Mouse (Mus musculus): Measurements from ENCODE around the gene 4930447C04Rik. TPM values are rescaled to one million over a fixed set of nuclear protein-coding genes. Genes with fewer than 3 reads are reported as not detected.

The 4930447C04Rik gene
- polyA plus RNA-seq, 1 experiment = 91.6 TPM

DNA sequence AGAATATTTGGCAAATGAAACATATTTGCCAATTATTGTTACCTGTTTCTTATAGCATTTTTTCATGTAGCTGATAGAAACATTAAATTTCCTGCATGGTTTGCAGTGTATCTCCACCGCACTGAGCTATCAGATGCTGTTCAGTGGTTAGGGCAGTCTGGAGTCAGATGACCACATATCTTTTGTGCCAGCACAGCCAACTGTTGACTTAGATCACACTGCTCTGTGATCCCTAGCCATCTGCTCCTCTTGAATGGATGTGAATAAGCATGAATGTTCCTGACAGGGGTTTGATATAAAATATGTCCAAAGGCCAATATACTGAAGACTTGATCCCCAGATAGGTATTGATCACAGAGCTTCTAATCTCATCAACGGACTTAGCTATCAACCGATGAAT is 17.9 kb upstream of the 4930447C04Rik start:
- Histone ChIP-seq H3K27ac (ENCODE audit: insufficient read depth, low read length) (no peak overlapping the region), H3K36me3 (ENCODE audit: control insufficient read depth, insufficient read depth, low read length, poor library complexity, severe bottlenecking) (no peaks in the 10 kb centered on the region), H3K4me1 (ENCODE audit: control insufficient read depth, insufficient read depth, low read length) (no peaks in the 10 kb centered on the region), H3K4me3 (ENCODE audit: low read depth, low read length) (no peak overlapping the region), H3K9ac (ENCODE audit: low read depth, poor library complexity, severe bottlenecking) (no peak overlapping the region), H3K27me3 (ENCODE audit: control insufficient read depth, insufficient read depth, low read length, poor library complexity, severe bottlenecking) (peaks cover 1% of the 10 kb centered on the region; the same call in 1 of the 2 replicates), H3K9me3 (replicated peaks; ENCODE audit: control insufficient read depth, insufficient read depth, low read length, poor library complexity, severe bottlenecking) (no peaks in the 10 kb centered on the region)
- TF ChIP-seq CTCF (IDR thresholded peaks at IDR 0.05; ENCODE audit: low read depth, low read length) = no peak
- no peak for TF ChIP-seq EP300 (IDR thresholded peaks at IDR 0.05; ENCODE audit: insufficient read depth, low read depth, low read length)
- TF ChIP-seq POLR2A (IDR thresholded peaks at IDR 0.05; ENCODE audit: insufficient read depth, low read length) = no peak

DNA sequence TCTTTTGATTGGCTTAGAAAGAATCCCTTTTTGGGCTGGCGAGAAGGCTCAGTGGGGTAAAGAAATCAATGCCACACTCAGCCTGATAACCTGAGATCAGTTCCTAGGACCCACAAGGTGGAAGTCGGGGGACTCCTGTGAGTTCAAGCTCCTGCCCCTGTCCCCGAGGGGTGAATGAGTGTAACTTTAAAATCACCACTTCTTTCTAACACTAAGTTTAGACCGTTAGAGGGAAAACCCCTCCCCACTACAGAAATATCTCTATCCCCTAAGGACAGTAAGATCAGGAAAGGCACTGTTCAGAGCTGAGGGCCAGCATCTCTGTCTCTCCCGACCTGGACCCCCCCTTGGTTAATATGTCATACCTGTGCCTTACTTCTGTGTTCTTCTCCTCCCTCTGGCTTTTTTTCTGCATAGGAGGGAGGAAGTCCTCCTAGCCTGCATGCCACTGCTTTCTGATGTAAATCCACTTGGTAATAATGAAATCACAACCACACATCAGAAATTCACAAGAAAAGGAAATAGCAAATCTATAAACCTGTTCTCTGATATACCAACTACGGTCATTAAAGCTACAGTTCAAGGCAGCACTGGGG is 17.4 kb upstream of the 4930447C04Rik start:
- no peak for TF ChIP-seq EP300 (IDR thresholded peaks at IDR 0.05; ENCODE audit: insufficient read depth, low read depth, low read length)
- no peak for TF ChIP-seq CTCF (IDR thresholded peaks at IDR 0.05; ENCODE audit: low read depth, low read length)
- no peak for TF ChIP-seq POLR2A (IDR thresholded peaks at IDR 0.05; ENCODE audit: insufficient read depth, low read length)
- Histone ChIP-seq H3K9me3 (replicated peaks; ENCODE audit: control insufficient read depth, insufficient read depth, low read length, poor library complexity, severe bottlenecking) (no peaks in the 10 kb centered on the region), H3K27me3 (ENCODE audit: control insufficient read depth, insufficient read depth, low read length, poor library complexity, severe bottlenecking) (peaks cover 1% of the 10 kb centered on the region; the same call in 1 of the 2 replicates), H3K9ac (ENCODE audit: low read depth, poor library complexity, severe bottlenecking) (no peak overlapping the region), H3K27ac (ENCODE audit: insufficient read depth, low read length) (no peak overlapping the region), H3K4me1 (ENCODE audit: control insufficient read depth, insufficient read depth, low read length) (no peaks in the 10 kb centered on the region), H3K36me3 (ENCODE audit: control insufficient read depth, insufficient read depth, low read length, poor library complexity, severe bottlenecking) (no peaks in the 10 kb centered on the region), H3K4me3 (ENCODE audit: low read depth, low read length) (no peak overlapping the region)

DNA sequence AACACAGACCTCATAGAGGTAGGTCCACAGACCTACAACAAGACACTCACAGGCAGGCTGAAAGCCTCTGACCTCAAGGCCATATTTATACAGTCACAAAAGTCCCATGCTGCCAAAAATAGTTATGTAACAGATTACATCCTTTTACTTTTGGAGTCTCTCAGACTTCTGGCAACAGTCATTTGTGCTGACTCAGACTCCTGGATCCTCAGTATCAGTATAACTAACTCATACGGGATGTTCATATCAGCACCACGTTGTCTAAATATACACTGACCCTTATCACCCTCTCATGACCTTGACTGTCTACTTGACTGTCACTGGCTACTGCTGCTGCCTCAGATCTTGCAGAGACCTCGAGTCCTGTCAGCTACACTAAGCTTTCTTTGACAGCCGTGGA is 14.3 kb upstream of the 4930447C04Rik start:
- no peak for TF ChIP-seq POLR2A (IDR thresholded peaks at IDR 0.05; ENCODE audit: insufficient read depth, low read length)
- no peak for TF ChIP-seq CTCF (IDR thresholded peaks at IDR 0.05; ENCODE audit: low read depth, low read length)
- no peak for TF ChIP-seq EP300 (IDR thresholded peaks at IDR 0.05; ENCODE audit: insufficient read depth, low read depth, low read length)
- H3K4me1 ChIP-seq (ENCODE audit: control insufficient read depth, insufficient read depth, low read length) = no peaks in the 10 kb centered on the region
- H3K36me3 ChIP-seq (ENCODE audit: control insufficient read depth, insufficient read depth, low read length, poor library complexity, severe bottlenecking) = no peaks in the 10 kb centered on the region
- H3K9me3 ChIP-seq (replicated peaks; ENCODE audit: control insufficient read depth, insufficient read depth, low read length, poor library complexity, severe bottlenecking) = no peaks in the 10 kb centered on the region
- no peak overlapping the region for H3K9ac ChIP-seq (ENCODE audit: low read depth, poor library complexity, severe bottlenecking)
- peaks cover 1% of the 10 kb centered on the region; the same call in 1 of the 2 replicates for H3K27me3 ChIP-seq (ENCODE audit: control insufficient read depth, insufficient read depth, low read length, poor library complexity, severe bottlenecking)
- H3K27ac ChIP-seq (ENCODE audit: insufficient read depth, low read length) = no peak overlapping the region
- H3K4me3 ChIP-seq (ENCODE audit: low read depth, low read length) = no peak overlapping the region

DNA sequence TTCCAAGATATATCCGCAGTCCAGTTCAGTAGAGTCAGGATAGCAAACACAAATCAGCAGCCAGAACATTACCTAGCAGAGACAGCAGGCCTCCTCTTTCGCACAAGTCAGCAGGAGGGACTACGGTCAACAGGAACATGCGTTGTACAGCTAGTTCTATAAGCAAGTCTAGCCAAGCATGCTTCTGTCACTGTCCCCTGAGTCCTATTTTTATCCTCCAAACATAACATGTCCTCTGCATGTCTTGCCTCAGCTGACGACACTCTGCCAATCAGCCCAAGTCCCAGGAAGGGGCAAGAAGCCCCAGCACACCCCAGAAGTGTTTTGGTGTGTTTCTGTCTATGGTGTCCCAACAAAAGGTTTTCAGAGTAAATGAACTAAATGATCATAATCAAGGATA is 13.3 kb upstream of the 4930447C04Rik start:
- Histone ChIP-seq H3K36me3 (ENCODE audit: control insufficient read depth, insufficient read depth, low read length, poor library complexity, severe bottlenecking) (no peaks in the 10 kb centered on the region), H3K27me3 (ENCODE audit: control insufficient read depth, insufficient read depth, low read length, poor library complexity, severe bottlenecking) (peaks cover 1% of the 10 kb centered on the region; the same call in 1 of the 2 replicates), H3K27ac (ENCODE audit: insufficient read depth, low read length) (no peak overlapping the region), H3K4me3 (ENCODE audit: low read depth, low read length) (no peak overlapping the region), H3K4me1 (ENCODE audit: control insufficient read depth, insufficient read depth, low read length) (no peaks in the 10 kb centered on the region), H3K9ac (ENCODE audit: low read depth, poor library complexity, severe bottlenecking) (no peak overlapping the region), H3K9me3 (replicated peaks; ENCODE audit: control insufficient read depth, insufficient read depth, low read length, poor library complexity, severe bottlenecking) (no peaks in the 10 kb centered on the region)
- TF ChIP-seq EP300 (IDR thresholded peaks at IDR 0.05; ENCODE audit: insufficient read depth, low read depth, low read length) = no peak
- no peak for TF ChIP-seq POLR2A (IDR thresholded peaks at IDR 0.05; ENCODE audit: insufficient read depth, low read length)
- no peak for TF ChIP-seq CTCF (IDR thresholded peaks at IDR 0.05; ENCODE audit: low read depth, low read length)

DNA sequence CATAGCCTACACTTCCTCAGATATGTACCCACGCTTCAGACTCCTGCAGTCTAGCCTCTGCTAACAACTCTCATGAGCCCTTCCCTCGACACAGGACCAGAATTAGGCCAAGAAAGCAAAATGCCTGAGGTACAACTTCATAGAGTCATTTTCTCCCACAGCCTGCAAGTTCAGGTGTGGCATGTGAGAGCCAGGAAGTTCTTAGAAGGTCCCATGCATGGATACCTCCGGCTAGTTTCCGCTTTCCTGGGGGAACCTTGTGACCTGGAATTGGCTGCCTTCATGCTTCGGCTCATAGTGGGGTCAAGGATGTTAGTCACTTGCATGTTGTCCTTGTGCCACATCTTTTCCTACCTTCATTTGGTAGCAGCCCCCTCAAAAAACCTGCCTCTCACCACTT is 12.5 kb upstream of the 4930447C04Rik start:
- Histone ChIP-seq H3K36me3 (ENCODE audit: control insufficient read depth, insufficient read depth, low read length, poor library complexity, severe bottlenecking) (no peaks in the 10 kb centered on the region), H3K27ac (ENCODE audit: insufficient read depth, low read length) (no peak overlapping the region), H3K9ac (ENCODE audit: low read depth, poor library complexity, severe bottlenecking) (no peak overlapping the region), H3K27me3 (ENCODE audit: control insufficient read depth, insufficient read depth, low read length, poor library complexity, severe bottlenecking) (peaks cover 1% of the 10 kb centered on the region; the same call in 1 of the 2 replicates), H3K9me3 (replicated peaks; ENCODE audit: control insufficient read depth, insufficient read depth, low read length, poor library complexity, severe bottlenecking) (no peaks in the 10 kb centered on the region), H3K4me1 (ENCODE audit: control insufficient read depth, insufficient read depth, low read length) (no peaks in the 10 kb centered on the region), H3K4me3 (ENCODE audit: low read depth, low read length) (no peak overlapping the region)
- no peak for TF ChIP-seq CTCF (IDR thresholded peaks at IDR 0.05; ENCODE audit: low read depth, low read length)

DNA sequence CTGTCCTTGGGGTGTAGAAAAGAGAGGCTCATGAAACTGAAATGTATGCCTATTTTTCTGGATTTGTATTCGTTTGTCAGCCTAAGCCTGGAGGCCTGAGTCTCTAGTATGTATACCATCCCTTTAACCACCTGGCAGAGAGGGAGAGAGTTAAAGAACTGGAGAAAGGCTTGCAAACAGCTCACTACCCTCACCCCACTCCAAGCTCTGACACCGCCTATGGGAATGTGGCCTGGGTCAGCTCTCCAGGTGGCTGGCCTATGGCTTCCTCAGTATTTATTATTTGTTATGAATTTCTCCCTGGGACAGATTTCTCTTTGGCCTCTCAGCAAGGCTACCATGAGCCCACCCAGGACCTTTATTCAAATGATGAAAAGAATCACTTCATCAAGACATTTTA is 6.8 kb upstream of the 4930447C04Rik start:
- H3K4me1 ChIP-seq (ENCODE audit: control insufficient read depth, insufficient read depth, low read length) = no peaks in the 10 kb centered on the region
- no peak overlapping the region for H3K27ac ChIP-seq (ENCODE audit: insufficient read depth, low read length)
- no peak overlapping the region for H3K9ac ChIP-seq (ENCODE audit: low read depth, poor library complexity, severe bottlenecking)
- H3K9me3 ChIP-seq (replicated peaks; ENCODE audit: control insufficient read depth, insufficient read depth, low read length, poor library complexity, severe bottlenecking) = no peaks in the 10 kb centered on the region
- no peak overlapping the region for H3K4me3 ChIP-seq (ENCODE audit: low read depth, low read length)
- H3K36me3 ChIP-seq (ENCODE audit: control insufficient read depth, insufficient read depth, low read length, poor library complexity, severe bottlenecking) = no peaks in the 10 kb centered on the region
- peaks cover 16% of the 10 kb centered on the region for H3K27me3 ChIP-seq (ENCODE audit: control insufficient read depth, insufficient read depth, low read length, poor library complexity, severe bottlenecking)
- TF ChIP-seq EP300 (IDR thresholded peaks at IDR 0.05; ENCODE audit: insufficient read depth, low read depth, low read length) (no peak), CTCF (IDR thresholded peaks at IDR 0.05; ENCODE audit: low read depth, low read length) (no peak), POLR2A (IDR thresholded peaks at IDR 0.05; ENCODE audit: insufficient read depth, low read length) (no peak)
